Mouse (Mus musculus) CH12.LX (cell line): ENCODE results near the gene Nol9. TPM values are rescaled to one million over a fixed set of nuclear protein-coding genes. Genes with fewer than 3 reads are reported as not detected.

Source experiments
- DNase-seq: peaks from one replicate; pipeline ENCODE4 v3.0.0-alpha.2; 2013; ENCODE audit errors: extremely low read depth
- H3K27ac ChIP-seq: 2 replicates; pipeline ENCODE4 v1.5.1; 2012; ENCODE audit warnings: low read depth, mild to moderate bottlenecking, control low read depth, moderate library complexity; ENCODE audit not compliant: insufficient read depth
- H3K27me3 ChIP-seq: replicated peaks from 2 replicates; pipeline ENCODE3; 2012; ENCODE audit warnings: inconsistent platforms
- H3K36me3 ChIP-seq, 2 experiments: replicated peaks in 1 of 2; 2 replicates each; pipeline versions ENCODE3 to v1.6.1; 2012; ENCODE audit warnings: inconsistent platforms in 1 of 2, low read length in 1 of 2, mild to moderate bottlenecking in 1 of 2, mixed read lengths in 1 of 2, moderate library complexity in 1 of 2; ENCODE audit not compliant: control insufficient read depth in 1 of 2, insufficient read depth in 1 of 2
- H3K4me1 ChIP-seq, 2 experiments: 2 replicates each; pipeline ENCODE4 v1.6.1; 2012; ENCODE audit warnings: inconsistent platforms in 1 of 2, moderate library complexity in 1 of 2; ENCODE audit not compliant: insufficient read depth in 2 of 2, control insufficient read depth in 1 of 2
- H3K4me2 ChIP-seq: 2 replicates; pipeline ENCODE4 v1.6.1; 2012; ENCODE audit warnings: low read depth, mild to moderate bottlenecking, control low read depth; ENCODE audit not compliant: poor library complexity, insufficient read depth, severe bottlenecking
- H3K4me3 ChIP-seq, 3 experiments: fragments of 150-350 bp in 1 of 3; sonication (generic) in 1 of 3; replicated peaks in 1 of 3; 2 replicates each; pipeline versions ENCODE3 to v1.5.1; 2011 to 2012; ENCODE audit warnings: low read depth in 2 of 3, low read length in 2 of 3, mild to moderate bottlenecking in 2 of 3, moderate library complexity in 2 of 3, control low read depth in 1 of 3, improper control_type of control experiment in 1 of 3, inconsistent platforms in 1 of 3, mixed read lengths in 1 of 3; ENCODE audit not compliant: poor library complexity in 1 of 3
- H3K79me2 ChIP-seq: replicated peaks from 2 replicates; pipeline ENCODE4 v1.6.1; 2012; ENCODE audit warnings: mild to moderate bottlenecking, moderate library complexity; ENCODE audit not compliant: control insufficient read depth, poor library complexity, insufficient read depth, severe bottlenecking; ENCODE audit errors: extremely low read depth
- H3K9ac ChIP-seq: 2 replicates; pipeline ENCODE4 v1.6.1; 2012; ENCODE audit warnings: low read depth, mild to moderate bottlenecking, control low read depth, moderate library complexity; ENCODE audit not compliant: insufficient read depth
- H3K9me3 ChIP-seq: replicated peaks from 2 replicates; pipeline ENCODE3; 2012; ENCODE audit warnings: low read length, inconsistent platforms, mixed read lengths
- CHD2 ChIP-seq: IDR thresholded peaks from 2 replicates; pipeline ENCODE4 v1.6.1; 2011; ENCODE audit warnings: low read length, improper control_type of control experiment
- E2F4 ChIP-seq: IDR thresholded peaks from 2 replicates; pipeline ENCODE4 v1.6.1; 2011; ENCODE audit warnings: low read depth, low read length, improper control_type of control experiment; ENCODE audit not compliant: insufficient replicate concordance
- ELF1 ChIP-seq: IDR thresholded peaks from 2 replicates; pipeline ENCODE4 v1.6.1; 2014; ENCODE audit warnings: low read depth, mild to moderate bottlenecking, inconsistent platforms, low read length, improper control_type of control experiment
- EP300 ChIP-seq: IDR thresholded peaks from 2 replicates; pipeline ENCODE4 v1.6.1; 2011; ENCODE audit warnings: low read length, improper control_type of control experiment
- IRF4 ChIP-seq: IDR thresholded peaks from 2 replicates; pipeline ENCODE4 v1.6.1; 2014; ENCODE audit warnings: low read depth, mild to moderate bottlenecking, inconsistent platforms, low read length, improper control_type of control experiment
- JUN ChIP-seq: IDR thresholded peaks from 2 replicates; pipeline ENCODE4 v1.6.1; 2011; ENCODE audit warnings: low read depth, mild to moderate bottlenecking, low read length, improper control_type of control experiment, moderate library complexity; ENCODE audit not compliant: insufficient read depth
- KAT2A ChIP-seq: IDR thresholded peaks from 2 replicates; pipeline ENCODE4 v1.6.1; 2012; ENCODE audit warnings: low read length, improper control_type of control experiment, inconsistent platforms; ENCODE audit not compliant: insufficient replicate concordance
- MAX ChIP-seq: IDR thresholded peaks from 2 replicates; pipeline ENCODE4 v1.6.1; 2011; ENCODE audit warnings: low read length, improper control_type of control experiment
- MAZ ChIP-seq: IDR thresholded peaks from 2 replicates; pipeline ENCODE4 v1.6.1; 2012; ENCODE audit warnings: low read depth, mild to moderate bottlenecking, inconsistent platforms, low read length, improper control_type of control experiment, moderate library complexity
- MYC ChIP-seq: IDR thresholded peaks from 2 replicates; pipeline ENCODE4 v1.6.1; 2011; ENCODE audit warnings: low read depth, mild to moderate bottlenecking, improper control_type of control experiment, low read length
- NELFE ChIP-seq: IDR thresholded peaks from 2 replicates; pipeline ENCODE4 v1.6.1; 2011; ENCODE audit warnings: low read depth, low read length, improper control_type of control experiment
- NRF1 ChIP-seq: IDR thresholded peaks from 2 replicates; pipeline ENCODE4 v1.6.1; 2014; ENCODE audit warnings: low read depth, mild to moderate bottlenecking, inconsistent platforms, low read length, improper control_type of control experiment, moderate library complexity
- PAX5 ChIP-seq: IDR thresholded peaks from 2 replicates; pipeline ENCODE4 v1.6.1; 2012; ENCODE audit warnings: low read length, inconsistent platforms, mixed read lengths
- RCOR1 ChIP-seq: conservative IDR thresholded peaks from 2 replicates; pipeline ENCODE4 v1.6.1; 2012; ENCODE audit warnings: low read depth, mild to moderate bottlenecking, inconsistent platforms, low read length, improper control_type of control experiment
- SIN3A ChIP-seq: IDR thresholded peaks from 2 replicates; pipeline ENCODE4 v1.6.1; 2012; ENCODE audit warnings: low read length, improper control_type of control experiment, inconsistent platforms
- TBP ChIP-seq: conservative IDR thresholded peaks from 2 replicates; pipeline ENCODE4 v1.6.1; 2011; ENCODE audit warnings: low read depth, low read length, improper control_type of control experiment
- TCF12 ChIP-seq: IDR thresholded peaks from 2 replicates; pipeline ENCODE4 v1.6.1; 2014; ENCODE audit warnings: low read depth, mild to moderate bottlenecking, inconsistent platforms, low read length, improper control_type of control experiment
- UBTF ChIP-seq: IDR thresholded peaks from 2 replicates; pipeline ENCODE4 v1.6.1; 2012; ENCODE audit warnings: low read depth, mild to moderate bottlenecking, inconsistent platforms, low read length, improper control_type of control experiment, moderate library complexity
- USF1 ChIP-seq: IDR thresholded peaks from 2 replicates; pipeline ENCODE4 v1.6.1; 2014; ENCODE audit warnings: low read depth, mild to moderate bottlenecking, inconsistent platforms, low read length, improper control_type of control experiment
- USF2 ChIP-seq: conservative IDR thresholded peaks from 2 replicates; pipeline ENCODE4 v1.6.1; 2011; ENCODE audit warnings: low read depth, low read length, improper control_type of control experiment
- dilution Hi-C: fragments of 300-500 bp; cut with MboI; formaldehyde crosslinking; loops from 2 replicates; pipeline ENCODE4 v1.14.3; 2020; ENCODE audit warnings: low sequenced_read_pairs; ENCODE audit not compliant: extremely low pct_unique_long_range_greater_than_20kb, extremely low pct_ligation_motif_present
- in situ Hi-C: fragments of 300-500 bp; cut with MboI; formaldehyde crosslinking; loops from 3 replicates; pipeline ENCODE4 v1.14.3; 2019; ENCODE audit warnings: low sequenced_read_pairs, low pct_ligation_motif_present, low pct_unique_long_range_greater_than_20kb, mixed read lengths
- polyA plus RNA-seq: library from polyadenylated mRNA; unstranded; fragments of >175 nt; gene quantifications from 2 replicates; pipeline ENCODE4 v1.2.1, GENCODE M21; 2012; ENCODE audit warnings: low read depth; ENCODE audit not compliant: insufficient read length
- total RNA-seq, 2 experiments: library from RNA; depleted of rRNA; stranded (reverse); fragments of 300-350 nt in 1 of 2; fragments of >200 nt in 1 of 2; gene quantifications; 2 replicates each; pipeline ENCODE4 v1.2.3; 2012 to 2014

Gene Nol9
- total and polyA plus RNA-seq, 3 experiments, result 44.7 to 60.5 (median 44.8) TPM

DNA sequence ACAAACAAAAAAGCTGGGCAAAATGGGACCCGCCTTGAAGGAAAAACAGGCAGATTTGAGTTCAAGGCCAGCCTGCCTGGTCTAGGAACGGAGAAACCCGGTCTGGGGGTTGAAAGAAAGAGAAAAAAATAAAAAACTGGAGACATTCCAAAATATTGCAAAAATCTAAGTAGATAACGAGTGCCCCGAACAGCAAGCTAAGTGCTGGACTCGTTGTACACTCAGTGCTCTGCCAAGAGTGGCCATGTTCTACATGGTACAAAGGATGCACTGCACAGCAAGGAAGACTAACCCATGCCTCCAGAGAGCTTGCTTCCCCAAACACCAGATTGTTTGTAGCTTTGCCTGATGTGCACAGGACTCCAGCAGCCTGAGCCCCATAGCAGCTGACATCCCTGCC lies 46.1 kb upstream of the Nol9 start:
- in situ Hi-C loops (no loop called here), dilution Hi-C loops (no loop called here)
- Histone ChIP-seq H3K9me3 (no peaks in the 10 kb centered on the region), H3K4me2 (no peak overlapping the region), H3K27me3 (peaks cover 12% of the 10 kb centered on the region), H3K4me3 (no peak overlapping the region), H3K9ac (no peak overlapping the region), H3K79me2 (peaks cover 7% of the 10 kb centered on the region; the same call in 1 of the 2 replicates), H3K27ac (no peak overlapping the region)
- no peak for DNase-seq
- no peak for TF ChIP-seq USF1
- no peak for TF ChIP-seq MYC
- no peak for TF ChIP-seq NRF1
- TF ChIP-seq CHD2, result no peak
- no peak for TF ChIP-seq TCF12
- no peak for TF ChIP-seq UBTF
- TF ChIP-seq, all 38 proteins: peak for 0
- H3K4me1 ChIP-seq, result peaks cover 9 to 16% of the 10 kb centered on the region in 2 experiments
- H3K36me3 ChIP-seq, result peaks cover 22 to 38% of the 10 kb centered on the region in 2 experiments

DNA sequence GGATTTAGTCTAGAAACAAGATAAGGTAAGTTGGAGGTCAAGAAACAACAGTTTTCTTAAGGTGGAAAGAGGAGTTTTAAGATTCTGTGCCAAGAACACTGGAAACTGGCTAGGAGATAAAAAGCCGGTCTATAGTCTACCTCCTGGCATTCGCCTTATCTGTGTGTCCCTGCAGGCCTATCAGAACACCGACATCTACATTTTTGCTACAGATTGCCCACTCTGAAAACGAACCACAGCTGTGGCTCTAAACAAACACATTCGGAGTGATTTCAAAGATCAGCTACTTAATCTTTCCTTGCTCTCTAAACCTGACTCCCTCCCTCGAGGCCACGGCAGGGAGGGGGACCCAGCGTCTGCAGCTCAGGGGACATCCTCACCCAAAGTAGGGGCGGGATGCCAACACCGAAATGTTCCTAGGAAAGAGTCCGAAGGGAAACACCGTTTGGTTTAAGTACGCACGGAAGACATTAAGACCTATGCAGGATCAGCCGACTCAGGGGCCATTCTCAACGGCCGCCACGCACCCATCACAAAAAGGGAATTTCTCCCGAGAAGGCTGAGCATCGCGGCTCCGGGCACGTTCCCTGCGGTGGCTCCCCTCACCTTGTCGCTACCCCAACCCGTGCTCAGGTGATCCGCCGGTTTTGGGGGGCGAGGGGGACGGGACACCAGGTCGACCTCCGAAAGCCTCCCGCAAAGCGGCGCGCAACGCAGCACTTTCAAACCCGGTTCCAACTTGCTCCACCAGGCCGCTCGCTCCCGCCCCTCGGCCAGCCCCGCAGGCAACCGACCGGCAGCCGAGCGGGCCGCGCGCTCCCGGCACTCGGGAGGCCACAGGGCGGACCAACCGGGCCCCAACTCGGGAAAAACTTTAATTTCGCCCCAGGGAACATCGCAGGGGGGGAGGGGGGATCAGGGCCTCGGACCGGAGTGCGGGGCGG lies 44.6 kb upstream of the Nol9 start:
- H3K27me3 ChIP-seq, result peaks cover 15% of the 10 kb centered on the region
- peaks cover 6 to 13% of the 10 kb centered on the region in 2 experiments for H3K4me1 ChIP-seq
- H3K9me3 ChIP-seq, result no peaks in the 10 kb centered on the region
- dilution Hi-C loops, result no loop called here
- in situ Hi-C loops, result no loop called here
- no peak for TF ChIP-seq ELF1
- no peak for TF ChIP-seq E2F4
- TF ChIP-seq MAZ, result no peak
- no peak for TF ChIP-seq PAX5
- TF ChIP-seq EP300, result no peak
- TF ChIP-seq JUN, result no peak
- TF ChIP-seq TBP, result no peak
- no peak for TF ChIP-seq KAT2A
- TF ChIP-seq UBTF, result no peak
- TF ChIP-seq RCOR1, result no peak
- TF ChIP-seq USF2, result no peak
- no peak for TF ChIP-seq MAX
- TF ChIP-seq NRF1, result no peak
- TF ChIP-seq CHD2, result no peak
- no peak for TF ChIP-seq NELFE
- TF ChIP-seq SIN3A, result no peak
- TF ChIP-seq IRF4, result no peak
- H3K4me3 ChIP-seq, result peak overlapping the region in 2 of 3 experiments; percentile 95 to 98
- H3K9ac ChIP-seq, result peak overlapping the region; percentile 82
- DNase-seq, result no peak
- no peak overlapping the region for H3K27ac ChIP-seq
- peaks cover 22 to 38% of the 10 kb centered on the region in 2 experiments for H3K36me3 ChIP-seq
- 0 out of 2 replicates have a peak, but pooled peaks cover 4% of the 10 kb centered on the region for H3K79me2 ChIP-seq
- peak overlapping the region; percentile 81 for H3K4me2 ChIP-seq
